Mouse (Mus musculus) liver, embryonic 14.5 days (tissue): ENCODE data around the gene Spef1.

ENCODE experiments used
- CTCF ChIP-seq: IDR thresholded peaks from 2 replicates; pipeline ENCODE4 v1.5.1; 2016; ENCODE audit warnings: antibody characterized with exemption, low read depth, control low read depth
- EP300 ChIP-seq: IDR thresholded peaks from 2 replicates; pipeline ENCODE4 v1.6.1; 2016; ENCODE audit warnings: antibody characterized with exemption, low read depth

DNA sequence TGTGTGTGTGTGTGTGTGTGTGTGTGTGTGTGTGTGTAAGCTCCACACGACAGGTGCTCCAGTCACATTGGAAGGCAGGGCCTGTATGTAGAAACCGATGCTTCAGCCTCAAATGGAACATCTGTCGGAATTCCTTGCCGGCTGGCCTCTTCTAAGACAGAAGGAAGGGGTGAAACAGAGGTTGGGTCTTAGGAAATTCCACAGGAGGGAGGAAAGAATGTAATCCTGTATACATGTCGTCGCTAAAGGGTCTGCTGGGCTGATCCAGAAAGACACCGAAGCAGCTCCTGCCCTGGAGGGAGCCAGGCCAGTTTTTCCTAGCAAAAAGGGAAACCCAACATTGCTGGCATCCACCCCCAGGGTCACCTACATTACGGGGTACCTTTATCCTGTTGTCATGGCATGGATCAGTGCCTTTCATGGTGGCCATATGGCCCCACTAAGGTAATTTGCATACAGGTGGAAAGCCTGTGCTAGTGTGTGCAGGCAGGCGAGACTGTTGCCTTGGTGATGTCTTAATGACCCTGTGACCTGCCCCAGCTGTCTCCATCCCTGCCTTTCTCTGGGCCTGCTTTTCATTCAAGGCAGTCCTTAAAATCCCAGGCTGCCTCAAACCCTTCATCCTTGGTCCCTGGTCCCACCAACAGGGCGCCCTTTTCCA is 3.4 kb upstream of the Spef1 start:
- TF ChIP-seq CTCF (no peak), EP300 (no peak)
